Mouse (Mus musculus): ENCODE data around the gene Gm12789. TPM values are rescaled to one million over a fixed set of nuclear protein-coding genes. Genes with fewer than 3 reads are reported as not detected.

Gene Gm12789
- polyA plus RNA-seq (2017; shearing (Covaris generic)): not detected

GRCm38 (mm10) chr4:101986326-101986725 lies at the start of gene Gm12789:
Gene Gm12789 (plus strand): TSS chr4:101986626.

GRCm38 (mm10) chr4:101940107-101940506 lies 46.3 kb upstream of the Gm12789 start, which contains the start of gene Gm12794:
Gene Gm12794 (plus strand): TSS chr4:101940407.

GRCm38 (mm10) chr4:101980949-101981348 lies 5.5 kb upstream of the Gm12789 start, which contains the start of gene Gm12790:
Gene Gm12790 (minus strand): TSS chr4:101981049.

Other genes with a start within 250 kb of the Gm12789 start
- not detected for gene B020004J07Rik, start 142.6 kb upstream of the Gm12789 start, polyA plus RNA-seq (2017; shearing (Covaris generic))
- not detected for gene C130073F10Rik, start 92.8 kb upstream of the Gm12789 start, polyA plus RNA-seq (2017; shearing (Covaris generic))
- not detected for gene Gm12800, start 77.5 kb upstream of the Gm12789 start, polyA plus RNA-seq (2017; shearing (Covaris generic))
- not detected for gene Gm12794, start 46.2 kb upstream of the Gm12789 start, polyA plus RNA-seq (2017; shearing (Covaris generic))
- gene Gm12790, start 5.6 kb upstream of the Gm12789 start, polyA plus RNA-seq (2017; shearing (Covaris generic)): not detected
- 346 TPM for gene Pde4b, start 100.9 kb downstream of the Gm12789 start, polyA plus RNA-seq (2017; shearing (Covaris generic))